Mouse (Mus musculus) liver, embryonic 14.5 days (tissue): ENCODE data around the gene Pfkl. TPM values are rescaled to one million over a fixed set of nuclear protein-coding genes. Genes with fewer than 3 reads are reported as not detected.

ENCODE experiments used
- ATAC-seq: fragments of 200-750 bp; cut with Nextera tagmentation; 2 replicates; pipeline ENCODE4 v1.8.0; 2017; ENCODE audit warnings: moderate number of reproducible peaks, mild to moderate bottlenecking, moderate library complexity; ENCODE audit not compliant: insufficient read depth
- DNase-seq, 3 experiments: peaks; one replicate each; pipeline ENCODE4 v3.0.0-alpha.2; 2012 to 2013; ENCODE audit warnings: low read depth in 3 of 3, low spot score in 3 of 3
- H3K27ac ChIP-seq: fragments of 300-500 bp; sonication (generic); 2 replicates; pipeline ENCODE4 v1.5.1; 2014; ENCODE audit warnings: moderate library complexity, mild to moderate bottlenecking, control low read depth, inconsistent platforms
- H3K27me3 ChIP-seq: fragments of 300-500 bp; sonication (generic); 2 replicates; pipeline ENCODE4 v1.6.1; 2014; ENCODE audit warnings: mild to moderate bottlenecking, low read length, moderate library complexity; ENCODE audit not compliant: control insufficient read depth, insufficient read depth
- H3K36me3 ChIP-seq: fragments of 300-500 bp; sonication (generic); replicated peaks from 2 replicates; pipeline ENCODE4 v1.6.1; 2014; ENCODE audit warnings: low read depth; ENCODE audit not compliant: control insufficient read depth, insufficient read depth
- H3K4me1 ChIP-seq, 2 experiments: fragments of 200-500 bp in 1 of 2; fragments of 300-500 bp in 1 of 2; sonication (generic) in 1 of 2; replicated peaks; 2 replicates each; pipeline ENCODE4 v1.6.1; 2012 to 2014; ENCODE audit warnings: antibody characterized with exemption in 1 of 2, inconsistent platforms in 1 of 2, low read length in 1 of 2; ENCODE audit not compliant: control insufficient read depth in 2 of 2, insufficient read depth in 2 of 2
- H3K4me2 ChIP-seq: fragments of 300-500 bp; sonication (generic); 2 replicates; pipeline ENCODE4 v1.6.1; 2014; ENCODE audit warnings: low read depth, mild to moderate bottlenecking, control low read depth, moderate library complexity
- H3K4me3 ChIP-seq, 2 experiments: fragments of 200-500 bp in 1 of 2; fragments of 300-500 bp in 1 of 2; sonication (generic) in 1 of 2; 2 replicates each; pipeline ENCODE4 v1.5.1; 2012 to 2014; ENCODE audit warnings: low read depth in 2 of 2, low read length in 2 of 2, mild to moderate bottlenecking in 2 of 2, control low read depth in 1 of 2, inconsistent platforms in 1 of 2, moderate library complexity in 1 of 2; ENCODE audit not compliant: insufficient read depth in 1 of 2
- H3K9ac ChIP-seq: fragments of 300-500 bp; sonication (generic); replicated peaks from 2 replicates; pipeline ENCODE4 v1.6.1; 2014; ENCODE audit warnings: mild to moderate bottlenecking, control low read depth, moderate library complexity
- H3K9me3 ChIP-seq: fragments of 300-500 bp; sonication (generic); 2 replicates; pipeline ENCODE4 v1.6.1; 2016; ENCODE audit warnings: low read length, mixed read lengths; ENCODE audit not compliant: control insufficient read depth
- CTCF ChIP-seq: IDR thresholded peaks from 2 replicates; pipeline ENCODE4 v1.5.1; 2016; ENCODE audit warnings: antibody characterized with exemption, low read depth, control low read depth
- EP300 ChIP-seq: IDR thresholded peaks from 2 replicates; pipeline ENCODE4 v1.6.1; 2016; ENCODE audit warnings: antibody characterized with exemption, low read depth
- WGBS: fragments of 180-500 bp; shearing (Covaris S2); extraction: QIAGEN DNeasy Blood & Tissue Kit; methylation state at CpG from one replicate; pipeline ENCODE4 v1.1.7; 2014; ENCODE audit not compliant: insufficient replicate concordance; 5-methylcytosine and 5-hydroxymethylcytosine counted together
- polyA plus RNA-seq, 2 experiments: library from polyadenylated mRNA; depleted of rRNA in 1 of 2; stranded (reverse) in 1 of 2; unstranded in 1 of 2; fragments of >200 nt; fragmentation: Nextera tagmentation in 1 of 2; extraction: Ambion mirVana in 1 of 2; gene quantifications; 2 replicates each; pipeline versions ENCODE4 v1.2.1 to v1.2.3; 2012 to 2014

The Pfkl gene
- polyA plus RNA-seq, 2 experiments = 46.7 to 63.1 TPM

- no peaks in the 10 kb centered on the region for H3K27me3 ChIP-seq
- peak overlapping the region; percentile 72 to 73 for H3K4me3 ChIP-seq
- H3K4me1 ChIP-seq = peaks cover 52 to 57% of the 10 kb centered on the region in 2 experiments
- H3K36me3 ChIP-seq = peaks cover 13% of the 10 kb centered on the region; the same call in 1 of the 2 replicates
- TF ChIP-seq CTCF (no peak), EP300 (peak; percentile 66)
- H3K27ac ChIP-seq = peak overlapping the region; percentile 81
- peak overlapping the region; percentile 77 for H3K9ac ChIP-seq
- 7% methylated on average over 3 of the region's 3 CpGs for WGBS
- DNase-seq (peak in 2 of 3 experiments; percentile 57 to 58), ATAC-seq (peak; percentile 44)
- peak overlapping the region; percentile 98 for H3K4me2 ChIP-seq
- H3K9me3 ChIP-seq = no peaks in the 10 kb centered on the region
These were observed 1.7 kb downstream of the Pfkl start for GRCm38 (mm10) chr10:78008169-78008568.

- Histone ChIP-seq H3K27me3 (no peaks in the 10 kb centered on the region), H3K4me3 (peak overlapping the region; percentile 72 to 73), H3K4me1 (peaks cover 52 to 57% of the 10 kb centered on the region in 2 experiments), H3K36me3 (peaks cover 17% of the 10 kb centered on the region; the same call in 1 of the 2 replicates), H3K9ac (peak overlapping the region; percentile 77), H3K9me3 (no peaks in the 10 kb centered on the region), H3K27ac (peak overlapping the region; percentile 81), H3K4me2 (peak overlapping the region; percentile 98)
- ATAC-seq = no peak
- no peak for TF ChIP-seq EP300
- no peak for TF ChIP-seq CTCF
- DNase-seq = no peak
- WGBS = 6% methylated on average over 7 of the region's 7 CpGs
These were observed 2.7 kb downstream of the Pfkl start for GRCm38 (mm10) chr10:78007203-78007602.

GRCm38 (mm10) chr10:78005791-78006438, 4.0 kb downstream of the Pfkl start:
- DNase-seq = no peak
- H3K36me3 ChIP-seq = peaks cover 26% of the 10 kb centered on the region
- H3K9me3 ChIP-seq = no peaks in the 10 kb centered on the region
- H3K27ac ChIP-seq = peak overlapping the region; percentile 82
- H3K4me2 ChIP-seq = peak overlapping the region; percentile 98
- TF ChIP-seq EP300 (no peak), CTCF (no peak)
- no peak for ATAC-seq
- WGBS = 81% methylated on average over 4 of the region's 4 CpGs
- H3K4me3 ChIP-seq = 0 out of 4 replicates have a peak overlapping the region, but pooled peaks have one; percentile 2 to 8
- H3K9ac ChIP-seq = peak overlapping the region; percentile 32; the same call in 1 of the 2 replicates
- H3K4me1 ChIP-seq = peaks cover 52 to 57% of the 10 kb centered on the region in 2 experiments
- no peaks in the 10 kb centered on the region for H3K27me3 ChIP-seq

- WGBS = 33% methylated on average over 3 of the region's 3 CpGs
- Histone ChIP-seq H3K4me1 (peaks cover 48 to 51% of the 10 kb centered on the region in 2 experiments), H3K27ac (peak overlapping the region; percentile 82), H3K36me3 (peaks cover 39% of the 10 kb centered on the region), H3K9ac (peak overlapping the region; percentile 65), H3K27me3 (no peaks in the 10 kb centered on the region), H3K9me3 (no peaks in the 10 kb centered on the region), H3K4me3 (peak overlapping the region; percentile 23 to 40), H3K4me2 (peak overlapping the region; percentile 98)
- DNase-seq (peak; percentile 50 to 56 (median 52)), ATAC-seq (peak; percentile 60)
- TF ChIP-seq CTCF (no peak), EP300 (no peak)
These were observed 5.3 kb downstream of the Pfkl start for GRCm38 (mm10) chr10:78004479-78005100.

GRCm38 (mm10) chr10:78002316-78002715, 7.6 kb downstream of the Pfkl start:
- no peak overlapping the region for H3K27ac ChIP-seq
- H3K4me3 ChIP-seq = no peak overlapping the region
- peaks cover 33 to 34% of the 10 kb centered on the region in 2 experiments for H3K4me1 ChIP-seq
- TF ChIP-seq CTCF (no peak), EP300 (no peak)
- H3K27me3 ChIP-seq = no peaks in the 10 kb centered on the region
- ATAC-seq = no peak
- H3K9ac ChIP-seq = no peak overlapping the region
- H3K4me2 ChIP-seq = no peak overlapping the region
- no peaks in the 10 kb centered on the region for H3K9me3 ChIP-seq
- WGBS = 81% methylated on average over 2 of the region's 2 CpGs
- DNase-seq = no peak
- peaks cover 60% of the 10 kb centered on the region for H3K36me3 ChIP-seq
